Mouse (Mus musculus) small intestine, adult 2 months (tissue): ENCODE data around the gene Cdh15. TPM values are rescaled to one million over a fixed set of nuclear protein-coding genes. Genes with fewer than 3 reads are reported as not detected.

Experiments used
- H3K27ac ChIP-seq: fragments of 200-500 bp; 2 replicates; pipeline ENCODE4 v1.5.1; 2012; ENCODE audit warnings: low read depth, low read length, control low read depth, inconsistent platforms; ENCODE audit not compliant: insufficient read depth
- H3K27me3 ChIP-seq: fragments of 200-500 bp; 2 replicates; pipeline ENCODE4 v1.6.1; 2012; ENCODE audit warnings: mild to moderate bottlenecking, moderate library complexity, low read length, inconsistent platforms; ENCODE audit not compliant: control insufficient read depth, insufficient read depth
- H3K36me3 ChIP-seq: fragments of 200-500 bp; 2 replicates; pipeline ENCODE4 v1.6.1; 2012; ENCODE audit warnings: mild to moderate bottlenecking, low read length, control low read depth, inconsistent platforms; ENCODE audit not compliant: control insufficient read depth, insufficient read depth
- H3K4me1 ChIP-seq: fragments of 200-500 bp; 2 replicates; pipeline ENCODE4 v1.6.1; 2012; ENCODE audit warnings: low read length, inconsistent platforms, mixed read lengths; ENCODE audit not compliant: control insufficient read depth, insufficient read depth, insufficient read length
- H3K4me3 ChIP-seq: fragments of 200-500 bp; 2 replicates; pipeline ENCODE4 v1.5.1; 2012; ENCODE audit warnings: low read depth, mild to moderate bottlenecking, control low read depth, inconsistent platforms, low read length, moderate library complexity
- CTCF ChIP-seq: fragments of 200-500 bp; IDR thresholded peaks from 2 replicates; pipeline ENCODE4 v1.5.1; 2012; ENCODE audit warnings: low read depth, mild to moderate bottlenecking, control low read depth, inconsistent platforms, low read length, moderate library complexity, mixed read lengths; ENCODE audit not compliant: insufficient replicate concordance, insufficient read length; ENCODE audit errors: extremely low read depth
- POLR2A ChIP-seq: fragments of 200-500 bp; IDR thresholded peaks from 2 replicates; pipeline ENCODE4 v1.6.1; 2012; ENCODE audit warnings: low read depth, mild to moderate bottlenecking, control low read depth, inconsistent platforms, low read length, moderate library complexity
- WGBS: fragments of 180-500 bp; shearing (Covaris S2); methylation state at CpG from one replicate; pipeline ENCODE4 v1.1.7; 2018; 5-methylcytosine and 5-hydroxymethylcytosine counted together
- polyA plus RNA-seq: library from polyadenylated mRNA; depleted of rRNA; stranded (reverse); fragments of >200 nt; gene quantifications from 2 replicates; pipeline ENCODE4 v1.2.3, GENCODE M21; 2012

Gene Cdh15
- polyA plus RNA-seq, 1 experiment = not detected

- 67% methylated on average over 3 of the region's 3 CpGs for WGBS
- Histone ChIP-seq H3K27me3 (peaks cover 10% of the 10 kb centered on the region), H3K27ac (no peak overlapping the region), H3K36me3 (no peaks in the 10 kb centered on the region), H3K4me3 (no peak overlapping the region), H3K4me1 (no peaks in the 10 kb centered on the region)
- TF ChIP-seq POLR2A (no peak), CTCF (no peak)
These were observed 3.6 kb upstream of the Cdh15 start for GRCm38 (mm10) chr8:122844161-122844560.

GRCm38 (mm10) chr8:122845662-122846061, 2.1 kb upstream of the Cdh15 start:
- H3K4me1 ChIP-seq = no peaks in the 10 kb centered on the region
- peaks cover 10% of the 10 kb centered on the region for H3K27me3 ChIP-seq
- H3K36me3 ChIP-seq = no peaks in the 10 kb centered on the region
- 56% methylated on average over 4 of the region's 4 CpGs for WGBS
- no peak overlapping the region for H3K4me3 ChIP-seq
- TF ChIP-seq CTCF = no peak
- no peak for TF ChIP-seq POLR2A
- H3K27ac ChIP-seq = no peak overlapping the region

GRCm38 (mm10) chr8:122849152-122849910, 1.6 kb downstream of the Cdh15 start:
- WGBS = 68% methylated on average over 11 of the region's 11 CpGs
- H3K4me3 ChIP-seq = no peak overlapping the region
- TF ChIP-seq CTCF (no peak), POLR2A (no peak)
- no peak overlapping the region for H3K27ac ChIP-seq
- H3K4me1 ChIP-seq = no peaks in the 10 kb centered on the region
- H3K36me3 ChIP-seq = no peaks in the 10 kb centered on the region
- peaks cover 6% of the 10 kb centered on the region for H3K27me3 ChIP-seq

- H3K27me3 ChIP-seq = peaks cover 6% of the 10 kb centered on the region
- H3K36me3 ChIP-seq = no peaks in the 10 kb centered on the region
- H3K27ac ChIP-seq = no peak overlapping the region
- TF ChIP-seq POLR2A (no peak), CTCF (no peak)
- no peaks in the 10 kb centered on the region for H3K4me1 ChIP-seq
- 61% methylated on average over 3 of the region's 3 CpGs for WGBS
- H3K4me3 ChIP-seq = no peak overlapping the region
These were observed 3.0 kb downstream of the Cdh15 start for GRCm38 (mm10) chr8:122850641-122851240.

- Histone ChIP-seq H3K4me3 (no peak overlapping the region), H3K36me3 (no peaks in the 10 kb centered on the region), H3K4me1 (no peaks in the 10 kb centered on the region), H3K27me3 (peaks cover 3% of the 10 kb centered on the region), H3K27ac (no peak overlapping the region)
- TF ChIP-seq CTCF (no peak), POLR2A (no peak)
- 73% methylated on average over 12 of the region's 12 CpGs for WGBS
These were observed 4.2 kb downstream of the Cdh15 start for GRCm38 (mm10) chr8:122851692-122852545.

GRCm38 (mm10) chr8:122852546-122852905, 4.8 kb downstream of the Cdh15 start:
- H3K4me1 ChIP-seq = no peaks in the 10 kb centered on the region
- H3K27ac ChIP-seq = no peak overlapping the region
- 62% methylated on average over 1 of the region's 1 CpGs for WGBS
- no peak overlapping the region for H3K4me3 ChIP-seq
- no peaks in the 10 kb centered on the region for H3K36me3 ChIP-seq
- TF ChIP-seq POLR2A = no peak
- no peak for TF ChIP-seq CTCF
- H3K27me3 ChIP-seq = peaks cover 3% of the 10 kb centered on the region

GRCm38 (mm10) chr8:122853340-122853771, 5.6 kb downstream of the Cdh15 start:
- H3K4me1 ChIP-seq = no peaks in the 10 kb centered on the region
- H3K4me3 ChIP-seq = no peak overlapping the region
- 23% methylated on average over 11 of the region's 11 CpGs for WGBS
- no peak overlapping the region for H3K27ac ChIP-seq
- no peaks in the 10 kb centered on the region for H3K36me3 ChIP-seq
- H3K27me3 ChIP-seq = peaks cover 3% of the 10 kb centered on the region
- TF ChIP-seq POLR2A (no peak), CTCF (no peak)
